Mouse (Mus musculus): ENCODE data around the gene Zfp771. TPM values are rescaled to one million over a fixed set of nuclear protein-coding genes. Genes with fewer than 3 reads are reported as not detected.
A peak's percentile ranks its signal among the peaks of the same experiment; 100 is the strongest.

Zfp771 gene
- polyA plus RNA-seq, 1 experiment = 41.0 TPM

GRCm38 (mm10) chr7:127270666-127271065 lies 26.6 kb downstream of the Zfp771 start:
- no peak overlapping the region for H3K27ac ChIP-seq (ENCODE audit: control insufficient read depth, insufficient read depth, low read depth, low read length)
- H3K4me1 ChIP-seq (ENCODE audit: control insufficient read depth, insufficient read depth, low read length) = no peaks in the 10 kb centered on the region; the same call in 1 of the 2 replicates
- peaks cover 2% of the 10 kb centered on the region for H3K36me3 ChIP-seq (ENCODE audit: control insufficient read depth, insufficient read depth, low read length)
- H3K4me3 ChIP-seq (ENCODE audit: control insufficient read depth, low read depth, low read length) = peak overlapping the region; percentile 71; the same call in 1 of the 2 replicates
- H3K27me3 ChIP-seq (ENCODE audit: control insufficient read depth, insufficient read depth, low read length) = no peaks in the 10 kb centered on the region
- TF ChIP-seq POLR2A (IDR thresholded peaks at IDR 0.05; ENCODE audit: control insufficient read depth, low read depth, low read length) = no peak
- TF ChIP-seq CTCF (IDR thresholded peaks at IDR 0.05; ENCODE audit: control insufficient read depth, insufficient read depth, insufficient replicate concordance, low read depth, low read length) = no peak

- TF ChIP-seq POLR2A (IDR thresholded peaks at IDR 0.05; ENCODE audit: control insufficient read depth, low read depth, low read length) (no peak), CTCF (IDR thresholded peaks at IDR 0.05; ENCODE audit: control insufficient read depth, insufficient read depth, insufficient replicate concordance, low read depth, low read length) (no peak)
Measured at GRCm38 (mm10) chr7:127271093-127271492, 27.0 kb downstream of the Zfp771 start.

GRCm38 (mm10) chr7:127272566-127272965 lies 28.5 kb downstream of the Zfp771 start:
- Histone ChIP-seq H3K27ac (ENCODE audit: control insufficient read depth, insufficient read depth, low read depth, low read length) (peak overlapping the region; percentile 44), H3K4me1 (ENCODE audit: control insufficient read depth, insufficient read depth, low read length) (peaks cover 7% of the 10 kb centered on the region), H3K36me3 (ENCODE audit: control insufficient read depth, insufficient read depth, low read length) (peaks cover 2% of the 10 kb centered on the region), H3K27me3 (ENCODE audit: control insufficient read depth, insufficient read depth, low read length) (no peaks in the 10 kb centered on the region), H3K4me3 (ENCODE audit: control insufficient read depth, low read depth, low read length) (peak overlapping the region; percentile 95)
- TF ChIP-seq POLR2A (IDR thresholded peaks at IDR 0.05; ENCODE audit: control insufficient read depth, low read depth, low read length) = no peak
- TF ChIP-seq CTCF (IDR thresholded peaks at IDR 0.05; ENCODE audit: control insufficient read depth, insufficient read depth, insufficient replicate concordance, low read depth, low read length) = no peak

More at GRCm38 (mm10) chr7:127271093-127271492, 27.0 kb downstream of the Zfp771 start:
- Histone ChIP-seq H3K27me3 (ENCODE audit: control insufficient read depth, insufficient read depth, low read length) (no peaks in the 10 kb centered on the region), H3K4me3 (ENCODE audit: control insufficient read depth, low read depth, low read length) (peak overlapping the region; percentile 71), H3K4me1 (ENCODE audit: control insufficient read depth, insufficient read depth, low read length) (peaks cover under 1% of the 10 kb centered on the region), H3K27ac (ENCODE audit: control insufficient read depth, insufficient read depth, low read depth, low read length) (no peak overlapping the region), H3K36me3 (ENCODE audit: control insufficient read depth, insufficient read depth, low read length) (peaks cover 2% of the 10 kb centered on the region)

GRCm38 (mm10) chr7:127273118-127273923 lies 29.2 kb downstream of the Zfp771 start:
- peak overlapping the region; percentile 95 for H3K4me3 ChIP-seq (ENCODE audit: control insufficient read depth, low read depth, low read length)
- H3K4me1 ChIP-seq (ENCODE audit: control insufficient read depth, insufficient read depth, low read length) = peaks cover 8% of the 10 kb centered on the region
- peak overlapping the region; percentile 86 for H3K27ac ChIP-seq (ENCODE audit: control insufficient read depth, insufficient read depth, low read depth, low read length)
- H3K27me3 ChIP-seq (ENCODE audit: control insufficient read depth, insufficient read depth, low read length) = no peaks in the 10 kb centered on the region
- TF ChIP-seq CTCF (IDR thresholded peaks at IDR 0.05; ENCODE audit: control insufficient read depth, insufficient read depth, insufficient replicate concordance, low read depth, low read length) (no peak), POLR2A (IDR thresholded peaks at IDR 0.05; ENCODE audit: control insufficient read depth, low read depth, low read length) (peak; percentile 42; the same call in 1 of the 2 replicates)
- H3K36me3 ChIP-seq (ENCODE audit: control insufficient read depth, insufficient read depth, low read length) = peaks cover 2% of the 10 kb centered on the region

- H3K4me3 ChIP-seq (ENCODE audit: control insufficient read depth, low read depth, low read length) = peak within 1 kb of the TSS; percentile 95
- H3K27ac ChIP-seq (ENCODE audit: control insufficient read depth, insufficient read depth, low read depth, low read length) = peak within 1 kb of the TSS; percentile 86
- no peaks in the 10 kb centered on the region for H3K27me3 ChIP-seq (ENCODE audit: control insufficient read depth, insufficient read depth, low read length)
- peak; percentile 99 for TF ChIP-seq POLR2A (IDR thresholded peaks at IDR 0.05; ENCODE audit: control insufficient read depth, low read depth, low read length)
- TF ChIP-seq CTCF (IDR thresholded peaks at IDR 0.05; ENCODE audit: control insufficient read depth, insufficient read depth, insufficient replicate concordance, low read depth, low read length) = no peak
- peaks cover 10% of the 10 kb centered on the region for H3K4me1 ChIP-seq (ENCODE audit: control insufficient read depth, insufficient read depth, low read length)
- peaks cover 2% of the 10 kb centered on the region for H3K36me3 ChIP-seq (ENCODE audit: control insufficient read depth, insufficient read depth, low read length)
Measured at GRCm38 (mm10) chr7:127273925-127274789, 30.1 kb downstream of the Zfp771 start, which contains the start of gene Sephs2. Gene Sephs2 (minus strand): TSS chr7:127274055.

GRCm38 (mm10) chr7:127276519-127276961 lies 32.5 kb downstream of the Zfp771 start:
- H3K36me3 ChIP-seq (ENCODE audit: control insufficient read depth, insufficient read depth, low read length) = peaks cover 2% of the 10 kb centered on the region
- no peaks in the 10 kb centered on the region for H3K27me3 ChIP-seq (ENCODE audit: control insufficient read depth, insufficient read depth, low read length)
- H3K4me3 ChIP-seq (ENCODE audit: control insufficient read depth, low read depth, low read length) = no peak overlapping the region
- H3K27ac ChIP-seq (ENCODE audit: control insufficient read depth, insufficient read depth, low read depth, low read length) = no peak overlapping the region
- no peak for TF ChIP-seq POLR2A (IDR thresholded peaks at IDR 0.05; ENCODE audit: control insufficient read depth, low read depth, low read length)
- TF ChIP-seq CTCF (IDR thresholded peaks at IDR 0.05; ENCODE audit: control insufficient read depth, insufficient read depth, insufficient replicate concordance, low read depth, low read length) = no peak
- peaks cover 10% of the 10 kb centered on the region for H3K4me1 ChIP-seq (ENCODE audit: control insufficient read depth, insufficient read depth, low read length)

GRCm38 (mm10) chr7:127278311-127278710 lies 34.2 kb downstream of the Zfp771 start:
- Histone ChIP-seq H3K27ac (ENCODE audit: control insufficient read depth, insufficient read depth, low read depth, low read length) (no peak overlapping the region), H3K4me3 (ENCODE audit: control insufficient read depth, low read depth, low read length) (no peak overlapping the region), H3K36me3 (ENCODE audit: control insufficient read depth, insufficient read depth, low read length) (no peaks in the 10 kb centered on the region), H3K4me1 (ENCODE audit: control insufficient read depth, insufficient read depth, low read length) (peaks cover 10% of the 10 kb centered on the region), H3K27me3 (ENCODE audit: control insufficient read depth, insufficient read depth, low read length) (no peaks in the 10 kb centered on the region)
- TF ChIP-seq CTCF (IDR thresholded peaks at IDR 0.05; ENCODE audit: control insufficient read depth, insufficient read depth, insufficient replicate concordance, low read depth, low read length) = peak; percentile 40; the same call in 1 of the 2 replicates
- TF ChIP-seq POLR2A (IDR thresholded peaks at IDR 0.05; ENCODE audit: control insufficient read depth, low read depth, low read length) = no peak
